Mouse (Mus musculus) ES-E14 (cell line): ENCODE data around the gene Adad2. TPM values are rescaled to one million over a fixed set of nuclear protein-coding genes. Genes with fewer than 3 reads are reported as not detected.

Experiments used
- DNase-seq: peaks from one replicate; pipeline ENCODE4 v3.0.0-alpha.2; 2013; ENCODE audit warnings: low read depth, low spot score
- H3K27ac ChIP-seq: 2 replicates; pipeline ENCODE4 v1.5.1; 2012; ENCODE audit warnings: low read depth, mild to moderate bottlenecking, low read length, moderate library complexity, mixed read lengths; ENCODE audit not compliant: poor library complexity, insufficient read depth, severe bottlenecking
- H3K36me3 ChIP-seq: 2 replicates; pipeline ENCODE4 v1.6.1; 2012; ENCODE audit warnings: mild to moderate bottlenecking, low read length, moderate library complexity, mixed read lengths; ENCODE audit not compliant: control insufficient read depth, poor library complexity, insufficient read depth, severe bottlenecking
- H3K4me1 ChIP-seq, 2 experiments: fragments of 150-350 bp in 1 of 2; sonication (generic) in 1 of 2; 2 replicates each; pipeline ENCODE4 v1.6.1; 2012; ENCODE audit warnings: low read length in 2 of 2, mild to moderate bottlenecking in 1 of 2, mixed read lengths in 1 of 2; ENCODE audit not compliant: control insufficient read depth in 2 of 2, insufficient read depth in 2 of 2, poor library complexity in 1 of 2
- H3K4me3 ChIP-seq, 2 experiments: fragments of 150-350 bp in 1 of 2; sonication (generic) in 1 of 2; 2 replicates each; pipeline ENCODE4 v1.5.1; 2012; ENCODE audit warnings: low read length in 2 of 2, low read depth in 1 of 2, mild to moderate bottlenecking in 1 of 2, mixed read lengths in 1 of 2; ENCODE audit not compliant: insufficient read depth in 1 of 2, poor library complexity in 1 of 2, severe bottlenecking in 1 of 2
- H3K9ac ChIP-seq: 2 replicates; pipeline ENCODE4 v1.6.1; 2012; ENCODE audit warnings: low read depth, mild to moderate bottlenecking, low read length, mixed read lengths; ENCODE audit not compliant: poor library complexity, insufficient read depth, severe bottlenecking
- H3K9me3 ChIP-seq: fragments of 150-350 bp; sonication (generic); 2 replicates; pipeline ENCODE4 v1.6.1; 2012; ENCODE audit warnings: low read depth, mild to moderate bottlenecking, low read length; ENCODE audit not compliant: control insufficient read depth, insufficient read depth
- CHD2 ChIP-seq: IDR thresholded peaks from 2 replicates; pipeline ENCODE4 v1.6.1; 2014; ENCODE audit warnings: mild to moderate bottlenecking, low read depth, low read length, inconsistent platforms
- HCFC1 ChIP-seq: IDR thresholded peaks from 2 replicates; pipeline ENCODE4 v1.6.1; 2012; ENCODE audit warnings: low read length, inconsistent platforms, borderline replicate concordance; ENCODE audit not compliant: insufficient read depth
- MAFK ChIP-seq: IDR thresholded peaks from 2 replicates; pipeline ENCODE4 v1.6.1; 2014; ENCODE audit warnings: mild to moderate bottlenecking, low read depth, low read length, inconsistent platforms; ENCODE audit not compliant: insufficient read depth
- ZC3H11A ChIP-seq: IDR thresholded peaks from 2 replicates; pipeline ENCODE4 v1.6.1; 2012; ENCODE audit warnings: low read depth, mild to moderate bottlenecking, inconsistent platforms, low read length, borderline replicate concordance
- ZNF384 ChIP-seq: IDR thresholded peaks from 2 replicates; pipeline ENCODE4 v1.6.1; 2012; ENCODE audit warnings: low read depth, low read length, inconsistent platforms
- in situ Hi-C, 2 experiments: fragments of 600-800 bp; cut with MboI; formaldehyde crosslinking; loops; one replicate each; pipeline ENCODE4 v1.15.1; 2025; ENCODE audit warnings: low sequenced_read_pairs in 2 of 2, inconsistent platforms in 1 of 2; ENCODE audit not compliant: unreplicated experiment in 2 of 2
- total RNA-seq: library from RNA; depleted of rRNA; stranded (reverse); fragments of 300-350 nt; gene quantifications from 2 replicates; pipeline ENCODE4 v1.2.3, GENCODE M21; 2012

Gene Adad2
- total RNA-seq, 1 experiment = 6.8 TPM

GRCm38 (mm10) chr8:119568951-119569350, 43.6 kb upstream of the Adad2 start:
- Histone ChIP-seq H3K27ac (no peak overlapping the region), H3K4me1 (peaks cover 3 to 11% of the 10 kb centered on the region in 2 experiments; a peak in 2 of 4 replicates), H3K9me3 (no peaks in the 10 kb centered on the region), H3K9ac (no peak overlapping the region), H3K36me3 (peaks cover 14% of the 10 kb centered on the region; the same call in 1 of the 2 replicates), H3K4me3 (no peak overlapping the region)
- in situ Hi-C loops = no loop called here
- DNase-seq = no peak
- TF ChIP-seq HCFC1 (no peak), MAFK (no peak), CHD2 (no peak), ZNF384 (no peak), ZC3H11A (no peak)

GRCm38 (mm10) chr8:119569881-119570280, 42.7 kb upstream of the Adad2 start:
- Histone ChIP-seq H3K27ac (no peak overlapping the region), H3K9me3 (no peaks in the 10 kb centered on the region), H3K4me3 (no peak overlapping the region), H3K36me3 (peaks cover 10% of the 10 kb centered on the region; the same call in 1 of the 2 replicates), H3K9ac (no peak overlapping the region), H3K4me1 (peaks cover 3 to 11% of the 10 kb centered on the region in 2 experiments; a peak in 2 of 4 replicates)
- in situ Hi-C loops = no loop called here
- DNase-seq = no peak
- no peak for TF ChIP-seq CHD2
- TF ChIP-seq ZC3H11A = no peak
- TF ChIP-seq MAFK = no peak
- no peak for TF ChIP-seq HCFC1
- no peak for TF ChIP-seq ZNF384

DNA sequence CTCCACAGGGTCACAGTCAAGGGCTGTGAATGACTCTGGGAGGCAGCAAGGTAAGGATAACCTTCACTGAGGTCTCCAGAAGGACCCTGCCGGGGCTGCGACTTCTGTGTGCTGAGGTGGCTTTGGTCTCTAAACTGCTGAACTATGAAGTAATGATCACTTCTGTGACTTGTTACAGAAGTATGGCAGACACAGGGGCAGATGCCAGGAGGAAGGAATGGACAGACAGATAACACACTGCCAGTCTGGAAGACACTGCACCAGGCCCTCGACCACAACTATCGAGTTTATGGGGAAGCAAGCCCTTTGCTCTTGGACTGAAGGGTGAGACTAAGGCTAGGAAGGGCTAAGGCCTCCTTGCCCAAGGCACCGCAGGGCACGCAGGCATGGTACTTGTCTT, 41.4 kb upstream of the Adad2 start:
- Histone ChIP-seq H3K27ac (no peak overlapping the region), H3K36me3 (peaks cover 4% of the 10 kb centered on the region; the same call in 1 of the 2 replicates), H3K9ac (no peak overlapping the region), H3K9me3 (no peaks in the 10 kb centered on the region), H3K4me3 (no peak overlapping the region), H3K4me1 (peaks cover 0 to 8% of the 10 kb centered on the region in 2 experiments; a peak in 2 of 4 replicates)
- in situ Hi-C loops = no loop called here
- no peak for DNase-seq
- TF ChIP-seq CHD2 (no peak), MAFK (no peak), ZC3H11A (no peak), HCFC1 (no peak), ZNF384 (no peak)

DNA sequence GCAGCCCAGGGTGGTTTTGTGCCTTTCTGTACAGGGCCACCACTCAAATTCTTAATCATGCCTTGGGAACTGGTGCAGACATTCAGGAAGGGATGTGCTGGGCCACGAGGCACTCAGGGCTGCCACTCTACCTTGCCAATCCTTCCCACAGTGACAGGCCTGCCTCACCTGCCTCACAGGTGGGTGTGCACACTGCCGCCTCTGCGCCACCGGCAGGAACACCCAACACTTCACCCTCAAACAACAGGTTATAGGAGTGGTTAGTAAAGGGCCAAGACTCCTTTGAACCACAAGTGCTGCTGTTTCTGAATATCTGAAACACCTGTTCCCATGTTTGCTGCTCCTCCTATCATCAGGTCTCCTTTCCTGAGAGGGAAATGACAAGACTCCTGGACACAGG, 40.1 kb upstream of the Adad2 start:
- no peak for DNase-seq
- Histone ChIP-seq H3K9ac (no peak overlapping the region), H3K27ac (no peak overlapping the region), H3K36me3 (peaks cover 4% of the 10 kb centered on the region; the same call in 1 of the 2 replicates), H3K4me3 (no peak overlapping the region), H3K9me3 (no peaks in the 10 kb centered on the region), H3K4me1 (peaks cover 0 to 6% of the 10 kb centered on the region in 2 experiments; a peak in 1 of 4 replicates)
- TF ChIP-seq MAFK (no peak), ZNF384 (no peak), HCFC1 (no peak), CHD2 (no peak), ZC3H11A (no peak)
- in situ Hi-C loops = no loop called here
